Mouse (Mus musculus) neural tube, embryonic 10.5 days (tissue): ENCODE measurements at regions not wholly inside any gene's neighbourhood (a gene's known extent, or its start where the extent isn't known, plus 50 kb on each side); places are given as distances from the start of the nearest gene placed in this dataset.

ENCODE experiments used
- DNase-seq: peaks from one replicate; pipeline ENCODE4 v3.0.0-alpha.2; 2017; ENCODE audit warnings: low spot score; ENCODE audit errors: extremely low spot score

DNA sequence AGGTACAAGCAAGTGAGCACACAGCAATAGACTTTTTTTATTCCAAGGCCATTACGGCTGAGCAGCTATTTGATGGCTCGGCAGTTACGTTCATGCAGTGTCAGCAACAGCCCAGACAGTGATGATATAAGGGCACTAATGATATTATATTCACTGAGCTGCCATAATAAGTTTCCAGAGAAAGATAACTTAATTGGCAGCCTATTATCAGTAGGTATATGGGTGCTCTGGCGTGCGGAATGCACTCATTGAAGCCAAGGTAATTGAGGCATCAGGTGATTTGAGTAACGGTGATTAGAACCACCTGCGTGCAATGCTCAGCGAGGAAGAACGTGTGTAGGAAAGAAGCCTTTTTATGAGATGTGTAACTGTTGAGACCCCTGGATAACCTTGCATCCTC is 358.0 kb downstream of the Cenpc1 start:
- DNase-seq = no peak

- no peak for DNase-seq
These were observed 358.8 kb downstream of the Cenpc1 start for GRCm38 (mm10) chr5:85706598-85706997.

DNA sequence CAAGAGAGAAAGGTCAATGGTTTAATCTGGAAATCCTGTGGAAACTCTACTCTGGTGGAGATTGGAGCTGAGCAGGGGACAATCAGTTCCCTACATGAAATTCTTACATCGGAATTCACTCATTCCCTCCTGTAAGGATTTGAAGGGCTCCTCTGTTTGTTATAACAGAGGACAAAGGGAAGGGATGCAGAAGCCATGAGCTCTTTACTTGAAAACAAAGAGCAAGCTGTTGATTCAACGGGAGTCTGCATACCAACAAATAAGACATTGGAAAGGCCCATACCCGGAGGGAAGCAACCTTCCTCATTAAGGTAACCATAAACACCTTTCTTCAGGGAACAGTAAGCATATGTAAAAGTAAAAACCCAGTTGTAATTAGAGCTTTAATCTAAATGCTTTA is 359.3 kb downstream of the Cenpc1 start:
- no peak for DNase-seq

GRCm38 (mm10) chr5:85677872-85678271 is 387.5 kb downstream of the Cenpc1 start:
- no peak for DNase-seq

GRCm38 (mm10) chr5:85671121-85671520 is 394.3 kb downstream of the Cenpc1 start:
- DNase-seq = no peak

DNA sequence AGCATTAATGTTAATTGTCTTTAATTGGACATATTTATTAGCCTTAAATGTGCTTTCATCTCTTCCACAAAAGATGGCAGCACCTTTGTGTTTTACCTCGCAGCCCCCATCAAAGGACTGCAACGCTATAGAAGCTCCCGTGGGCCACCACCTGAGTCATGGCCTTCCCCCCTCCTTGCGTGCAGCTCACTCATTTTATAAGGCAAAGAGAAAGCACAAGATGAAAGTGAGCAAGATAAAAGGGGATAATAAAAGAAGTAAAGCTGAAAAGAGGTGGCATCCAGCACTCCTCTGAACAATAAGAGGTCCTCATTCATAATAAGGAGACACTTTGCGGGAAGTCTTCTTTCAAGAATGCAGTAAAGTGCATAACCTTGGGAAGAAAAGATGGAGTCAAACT is 403.9 kb downstream of the Cenpc1 start:
- no peak for DNase-seq

DNA sequence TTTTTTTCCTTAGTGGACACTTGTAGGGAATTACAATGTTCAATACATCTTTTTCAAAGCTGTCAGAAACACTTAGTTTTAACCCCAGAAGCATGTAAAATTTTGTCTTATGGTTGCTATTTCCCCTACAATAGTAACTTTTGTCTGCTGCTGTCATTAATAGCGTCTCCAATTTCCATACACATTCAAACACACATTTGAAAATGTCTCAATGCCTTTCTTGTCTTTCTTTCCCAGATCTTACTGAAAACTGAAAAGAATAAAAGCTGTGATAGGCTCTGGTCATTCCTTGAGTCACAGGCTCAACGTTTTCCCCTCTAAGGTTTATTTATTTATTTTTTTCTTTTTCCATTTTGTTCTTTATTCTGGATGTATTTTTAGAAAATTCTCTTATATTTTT is 444.3 kb downstream of the Cenpc1 start:
- no peak for DNase-seq

GRCm38 (mm10) chr5:85614783-85615182 is 450.6 kb downstream of the Cenpc1 start:
- no peak for DNase-seq

DNA sequence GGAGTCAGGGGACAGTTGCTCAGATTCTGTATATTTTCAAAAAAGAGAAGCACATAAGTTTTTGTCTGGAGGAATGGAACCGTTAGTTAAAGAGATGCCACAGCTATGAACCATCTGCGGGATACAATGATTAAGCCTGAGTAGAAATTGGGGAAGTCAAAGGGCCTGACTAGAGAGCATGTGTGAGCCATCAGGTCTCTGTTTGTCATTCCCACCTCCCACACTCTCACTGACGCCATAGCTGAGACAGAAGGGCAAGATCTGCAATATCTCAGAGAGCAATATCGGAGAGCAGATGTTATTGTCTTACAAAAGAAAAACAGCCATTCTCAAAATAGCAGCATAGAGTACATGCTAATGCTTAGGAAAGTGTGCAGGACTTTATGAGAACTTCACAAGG is 452.8 kb downstream of the Cenpc1 start:
- DNase-seq = no peak

GRCm38 (mm10) chr5:85609104-85609503 is 456.3 kb downstream of the Cenpc1 start:
- DNase-seq = no peak

DNA sequence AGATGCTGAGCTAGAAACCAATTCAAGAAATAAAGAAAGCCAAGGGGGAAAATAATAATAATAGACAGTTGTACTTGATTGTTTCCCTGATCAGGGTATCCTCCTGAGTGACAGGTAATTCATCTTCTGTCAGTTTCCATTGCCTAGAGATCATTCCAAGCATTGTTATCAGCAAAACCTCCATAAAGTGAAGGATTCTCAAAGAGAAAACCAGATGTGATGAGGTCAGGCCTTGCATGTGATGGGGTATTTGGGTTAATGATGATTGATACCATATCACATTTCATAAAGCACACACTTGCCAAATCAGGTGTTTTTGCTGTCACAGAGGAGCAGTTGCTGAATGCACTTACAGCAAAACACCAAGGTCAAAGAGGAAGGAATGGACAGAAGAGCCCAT is 467.2 kb downstream of the Cenpc1 start:
- no peak for DNase-seq

GRCm38 (mm10) chr5:85595082-85595447 is 470.3 kb downstream of the Cenpc1 start:
- no peak for DNase-seq

- no peak for DNase-seq
These were observed 470.8 kb downstream of the Cenpc1 start for GRCm38 (mm10) chr5:85594413-85595081.

GRCm38 (mm10) chr5:85592236-85592635 is 473.1 kb downstream of the Cenpc1 start:
- DNase-seq = no peak

- DNase-seq = peak; percentile 26
These were observed 478.7 kb downstream of the Cenpc1 start for GRCm38 (mm10) chr5:85586727-85587126.

DNA sequence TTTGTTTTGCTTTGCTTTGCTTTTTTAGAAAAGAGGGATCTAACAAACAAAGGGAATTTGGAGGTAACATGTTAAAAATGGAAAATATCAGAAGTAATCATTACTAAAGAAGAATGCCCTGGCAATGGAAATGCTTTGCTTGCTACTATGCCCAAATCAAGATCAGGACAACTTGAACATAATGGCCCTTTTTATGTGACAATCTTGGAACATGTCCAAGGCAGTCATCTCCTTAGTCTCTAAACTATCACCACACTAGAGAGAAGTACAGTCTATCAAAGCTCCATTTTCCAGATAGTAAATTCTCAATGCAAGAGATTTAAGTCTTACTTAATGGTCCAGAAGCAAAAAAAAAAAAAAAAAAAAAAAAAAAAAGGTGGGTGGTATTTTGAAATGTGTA is 492.9 kb downstream of the Cenpc1 start:
- no peak for DNase-seq

DNA sequence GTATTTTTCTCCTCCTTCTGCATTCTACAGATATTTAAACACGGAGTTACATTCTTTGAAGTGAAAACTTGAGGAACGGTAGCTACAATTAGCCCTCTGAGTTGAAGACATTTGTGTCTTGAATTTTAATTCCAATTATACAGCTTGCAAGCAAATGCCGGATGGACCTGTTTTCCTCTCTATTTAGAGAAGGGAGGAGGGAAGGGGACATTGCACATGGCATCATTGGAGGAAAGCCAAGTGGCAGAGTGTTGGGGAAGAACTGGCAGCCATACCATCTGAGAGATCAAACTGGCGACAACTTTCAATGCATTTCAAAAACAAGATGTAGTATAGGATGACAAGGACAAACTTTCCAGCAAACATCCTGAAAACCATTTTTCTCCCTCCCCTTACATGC is 493.4 kb downstream of the Cenpc1 start:
- no peak for DNase-seq

DNA sequence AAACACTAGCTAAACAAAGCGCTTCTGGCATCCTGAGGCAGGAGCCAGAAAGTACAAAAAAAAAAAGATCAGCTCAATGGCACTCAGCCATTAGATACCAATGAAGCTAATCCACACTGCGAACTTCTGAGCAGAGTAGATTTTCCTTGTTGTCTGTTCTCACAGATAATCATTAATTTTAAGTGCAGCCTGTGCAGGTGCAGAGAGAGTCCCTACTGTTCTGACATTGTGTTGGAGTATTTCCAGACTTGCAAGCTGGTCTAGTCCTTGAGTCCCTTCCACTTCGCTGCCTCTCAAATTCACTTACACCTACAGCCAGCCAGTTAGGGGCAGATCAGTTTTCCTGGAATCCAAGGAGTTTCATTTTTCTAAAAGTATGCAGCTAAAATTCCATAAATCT is 494.0 kb downstream of the Cenpc1 start:
- no peak for DNase-seq

- DNase-seq = no peak
These were observed 529.1 kb downstream of the Cenpc1 start for GRCm38 (mm10) chr5:85536329-85536728.

DNA sequence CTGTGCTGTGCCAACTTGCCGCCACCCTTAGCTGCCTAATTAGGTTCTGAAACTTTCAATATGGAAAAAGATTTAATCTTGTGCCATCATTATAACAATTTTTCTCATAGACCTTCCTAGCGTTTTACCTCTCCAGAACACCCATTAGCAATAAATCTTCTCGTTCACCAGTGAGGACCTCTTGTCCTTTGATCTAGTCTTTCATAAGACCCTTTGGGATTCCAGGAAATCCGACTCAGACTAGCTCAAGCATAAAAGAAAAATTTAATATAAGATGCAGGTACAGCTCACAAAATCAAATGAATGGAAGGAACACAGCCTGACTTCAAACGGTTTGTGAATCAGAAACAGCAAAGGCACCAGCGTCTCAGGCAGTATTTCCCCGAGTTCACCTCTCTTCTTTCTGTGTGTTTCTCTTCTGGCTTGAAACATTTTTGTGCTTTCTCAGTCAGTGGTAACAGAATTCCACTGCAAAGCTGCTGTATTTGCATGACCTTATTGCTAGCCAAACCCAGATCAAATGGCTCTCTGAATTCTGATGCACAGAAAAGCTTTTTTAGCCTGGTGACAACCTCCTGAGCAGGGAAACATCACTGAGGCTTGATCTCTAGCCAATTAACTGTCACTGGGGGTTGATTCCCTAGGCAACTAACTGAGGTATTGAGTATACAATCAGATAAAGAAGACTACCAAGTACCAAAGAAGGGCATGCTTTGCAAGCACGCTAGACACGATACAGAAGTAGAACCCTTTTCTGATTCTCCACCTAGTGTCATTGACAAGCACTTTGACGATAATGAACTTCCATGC is 539.8 kb downstream of the Cenpc1 start:
- no peak for DNase-seq

DNA sequence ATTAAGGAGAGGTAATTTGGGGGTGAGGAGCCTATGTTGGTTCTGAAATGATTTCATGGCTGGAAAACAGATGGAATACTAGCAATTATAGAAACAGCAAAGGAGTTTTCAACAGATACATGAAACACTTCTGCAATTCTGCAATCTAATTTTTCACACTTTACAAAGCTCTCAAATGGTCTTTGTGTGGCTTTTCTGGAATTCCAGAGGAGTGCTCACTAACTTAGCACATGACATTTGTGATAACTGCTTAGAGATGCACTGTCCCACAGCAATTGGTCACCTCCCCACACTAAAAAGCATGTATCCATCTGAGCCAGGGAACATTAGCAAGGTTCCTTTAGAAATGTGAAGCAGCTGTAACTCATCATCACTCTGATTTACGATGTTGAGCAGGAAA is 560.1 kb downstream of the Cenpc1 start:
- no peak for DNase-seq

GRCm38 (mm10) chr5:85497261-85497660 is 568.1 kb downstream of the Cenpc1 start:
- no peak for DNase-seq

GRCm38 (mm10) chr5:85485733-85486322 is 579.6 kb downstream of the Cenpc1 start:
- no peak for DNase-seq
